Mouse (Mus musculus): ENCODE results near the gene Nlrc3.
"Not testable (repeated sequence)": the region's sequence is repeated elsewhere in the genome, so short reads cannot be mapped to it uniquely, and the experiment has no call there.

DNA sequence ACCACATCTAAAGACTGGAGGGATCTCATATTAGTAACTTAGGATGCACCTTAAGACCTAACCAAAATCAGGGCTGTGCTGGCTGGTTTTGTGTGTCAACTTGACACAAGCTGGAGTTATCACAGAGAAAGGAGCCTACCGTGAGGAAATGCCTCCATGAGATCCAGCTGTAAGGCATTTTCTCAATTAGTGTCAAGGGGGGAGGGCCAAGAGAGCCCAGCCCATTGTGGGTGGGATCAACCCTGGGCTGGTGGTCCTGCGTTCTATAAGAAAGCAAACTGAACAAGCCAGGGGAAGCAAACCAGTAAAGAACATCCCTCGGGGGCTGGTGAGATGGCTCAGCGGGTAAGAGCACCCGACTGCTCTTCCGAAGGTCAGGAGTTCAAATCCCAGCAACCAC, 41.0 kb upstream of the Nlrc3 start:
- TF ChIP-seq CTCF (IDR thresholded peaks at IDR 0.05; ENCODE audit: low read depth); EP300 (optimal IDR thresholded peaks at IDR 0.05): not testable (repeated sequence)

Data from stomach, postnatal 0 days (tissue).